Mouse (Mus musculus) testis, adult 2 months (tissue): ENCODE measurements around the gene Olfr112. TPM values are rescaled to one million over a fixed set of nuclear protein-coding genes. Genes with fewer than 3 reads are reported as not detected.
"Not testable (repeated sequence)": the region's sequence is repeated elsewhere in the genome, so short reads cannot be mapped to it uniquely, and the experiment has no call there.

Experiments used
- H3K27ac ChIP-seq: fragments of 200-500 bp; 2 replicates; pipeline ENCODE4 v1.5.1; 2012; ENCODE audit warnings: low read depth, low read length; ENCODE audit not compliant: control insufficient read depth, insufficient read depth
- H3K27me3 ChIP-seq: fragments of 200-500 bp; 2 replicates; pipeline ENCODE4 v1.6.1; 2012; ENCODE audit warnings: mild to moderate bottlenecking, low read length, moderate library complexity; ENCODE audit not compliant: control insufficient read depth, insufficient read depth
- H3K36me3 ChIP-seq: fragments of 200-500 bp; 2 replicates; pipeline ENCODE4 v1.6.1; 2012; ENCODE audit warnings: mild to moderate bottlenecking, low read length; ENCODE audit not compliant: control insufficient read depth, insufficient read depth
- H3K4me1 ChIP-seq: fragments of 200-500 bp; 2 replicates; pipeline ENCODE4 v1.6.1; 2012; ENCODE audit warnings: low read length; ENCODE audit not compliant: control insufficient read depth, insufficient read depth
- H3K4me3 ChIP-seq: fragments of 200-500 bp; 2 replicates; pipeline ENCODE4 v1.5.1; 2012; ENCODE audit warnings: low read depth, mild to moderate bottlenecking, low read length, moderate library complexity, mixed read lengths; ENCODE audit not compliant: control insufficient read depth
- CTCF ChIP-seq: fragments of 200-500 bp; IDR thresholded peaks from 2 replicates; pipeline ENCODE4 v1.5.1; 2012; ENCODE audit warnings: low read depth, mild to moderate bottlenecking, inconsistent platforms, low read length, moderate library complexity; ENCODE audit not compliant: control insufficient read depth, insufficient read depth, insufficient replicate concordance
- POLR2A ChIP-seq: fragments of 200-500 bp; IDR thresholded peaks from 2 replicates; pipeline ENCODE4 v1.6.1; 2012; ENCODE audit warnings: low read depth, mild to moderate bottlenecking, inconsistent platforms, low read length, moderate library complexity; ENCODE audit not compliant: control insufficient read depth
- polyA plus RNA-seq: library from polyadenylated mRNA; depleted of rRNA; stranded (reverse); fragments of >200 nt; gene quantifications from 2 replicates; pipeline ENCODE4 v1.2.3, GENCODE M21; 2012; rRNA removed

Olfr112 gene
- polyA plus RNA-seq, 1 experiment, result 26.9 TPM

DNA sequence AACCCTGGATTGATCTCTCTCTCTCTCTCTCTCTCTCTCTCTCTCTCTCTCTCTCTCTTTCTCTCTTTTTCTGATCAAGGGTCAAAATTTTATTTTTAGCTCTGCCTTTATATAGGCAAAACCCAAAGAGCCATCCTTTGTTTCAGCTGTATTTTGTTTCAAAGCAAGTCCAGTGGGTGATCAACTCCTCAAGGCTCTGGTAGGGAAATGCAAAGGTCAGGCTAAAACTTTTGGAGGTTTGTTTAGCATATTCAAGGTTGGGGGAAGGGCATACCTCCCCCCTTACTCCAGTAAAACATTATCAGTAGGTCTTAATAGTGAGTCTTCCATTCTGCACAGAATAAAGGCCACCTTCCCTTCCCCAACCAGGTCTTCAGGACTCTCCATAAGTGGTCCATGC lies 34.1 kb downstream of the Olfr112 start:
- Histone ChIP-seq H3K27ac (no peak overlapping the region), H3K4me3 (no peak overlapping the region), H3K36me3 (no peaks in the 10 kb centered on the region), H3K4me1 (no peaks in the 10 kb centered on the region), H3K27me3 (no peaks in the 10 kb centered on the region)
- TF ChIP-seq CTCF (no peak), POLR2A (no peak)

DNA sequence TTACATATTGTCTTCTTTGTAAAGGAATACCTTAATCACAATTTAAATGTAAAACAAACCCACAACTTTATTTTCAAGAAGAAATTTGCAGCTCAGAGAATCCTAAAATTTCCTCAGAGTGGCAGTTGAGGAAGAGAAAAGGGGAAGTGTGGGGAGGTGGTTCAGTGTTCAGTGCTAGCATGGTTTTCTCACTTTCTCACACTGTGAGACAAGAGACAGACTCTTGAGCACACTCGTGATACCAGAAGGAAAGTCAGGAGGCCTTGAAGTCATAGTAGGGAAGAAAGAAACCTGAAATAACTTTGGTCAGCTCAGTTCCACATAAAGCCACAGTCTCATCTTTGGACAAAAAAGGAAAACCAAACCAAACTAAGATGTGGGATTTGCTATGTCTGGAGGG lies 43.8 kb downstream of the Olfr112 start:
- not testable (repeated sequence) for H3K4me1 ChIP-seq, H3K27ac ChIP-seq, H3K36me3 ChIP-seq, H3K4me3 ChIP-seq, H3K27me3 ChIP-seq

DNA sequence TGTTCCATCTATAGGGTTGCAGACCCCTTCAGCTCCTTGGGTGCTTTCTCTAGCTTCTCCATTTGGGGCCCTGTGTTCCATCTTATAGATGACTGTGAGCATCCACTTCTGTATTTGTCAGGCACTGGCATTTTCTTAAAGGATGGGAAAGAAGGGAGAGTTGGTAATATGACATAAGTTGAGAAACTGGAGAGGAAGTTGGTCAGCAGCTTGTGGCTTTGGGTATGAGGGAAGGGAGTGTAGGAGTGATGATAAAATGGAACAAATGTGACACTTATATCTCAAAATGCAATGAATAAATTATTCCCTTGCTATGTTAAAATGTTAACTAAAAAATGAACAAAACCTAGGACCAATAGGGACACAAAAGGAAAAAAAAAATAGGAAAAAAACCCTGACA lies 44.6 kb downstream of the Olfr112 start:
- not testable (repeated sequence) for H3K4me3 ChIP-seq

More for the DNA sequence above, 44.6 kb downstream of the Olfr112 start:
- not testable (repeated sequence) for H3K27me3 ChIP-seq, H3K36me3 ChIP-seq, H3K4me1 ChIP-seq, H3K27ac ChIP-seq

Other genes starting within 250 kb of the Olfr112 start
- gene Olfr103, start 229.8 kb downstream of the Olfr112 start, polyA plus RNA-seq, result not detected in 2 replicates
- 0.04 TPM in 1 of 2 replicates, not detected in the other for gene Olfr104-ps, start 209.9 kb downstream of the Olfr112 start, polyA plus RNA-seq
- gene Olfr105-ps, start 190.4 kb downstream of the Olfr112 start, polyA plus RNA-seq, result not detected in 2 replicates
- gene Olfr106-ps, start 179.1 kb downstream of the Olfr112 start, polyA plus RNA-seq, result not detected in 2 replicates
- gene Olfr107, start 170.2 kb downstream of the Olfr112 start, polyA plus RNA-seq, result not detected in 2 replicates
- not detected in 2 replicates for gene Olfr108, start 124.0 kb downstream of the Olfr112 start, polyA plus RNA-seq
- not detected in 2 replicates for gene Olfr109, start 110.5 kb downstream of the Olfr112 start, polyA plus RNA-seq
- gene H2-M2, start 85.9 kb downstream of the Olfr112 start, polyA plus RNA-seq, result not detected in 2 replicates
- gene Olfr110, start 77.0 kb downstream of the Olfr112 start, polyA plus RNA-seq, result not detected in 2 replicates
- not detected in 2 replicates for gene Olfr111, start 61.4 kb downstream of the Olfr112 start, polyA plus RNA-seq
- not detected in 2 replicates for gene Olfr113, start 8.2 kb upstream of the Olfr112 start, polyA plus RNA-seq
- gene Olfr114, start 23.3 kb upstream of the Olfr112 start, polyA plus RNA-seq, result not detected in 2 replicates
- gene Olfr115, start 57.7 kb upstream of the Olfr112 start, polyA plus RNA-seq, result 0.11 TPM in 1 of 2 replicates, not detected in the other
- 0.11 TPM in 1 of 2 replicates, not detected in the other for gene Olfr116, start 57.7 kb upstream of the Olfr112 start, polyA plus RNA-seq
- not detected in 2 replicates for gene Olfr117, start 94.3 kb upstream of the Olfr112 start, polyA plus RNA-seq
- gene Olfr118, start 97.5 kb upstream of the Olfr112 start, polyA plus RNA-seq, result not detected in 2 replicates
- gene Olfr119, start 127.1 kb upstream of the Olfr112 start, polyA plus RNA-seq, result not detected in 2 replicates
- gene Olfr120, start 152.4 kb upstream of the Olfr112 start, polyA plus RNA-seq, result not detected in 2 replicates
- gene Olfr121, start 179.4 kb upstream of the Olfr112 start, polyA plus RNA-seq, result not detected in 2 replicates
- not detected in 2 replicates for gene Olfr122, start 199.2 kb upstream of the Olfr112 start, polyA plus RNA-seq
- 0.15 TPM in 1 of 2 replicates, not detected in the other for gene Olfr123, start 224.1 kb upstream of the Olfr112 start, polyA plus RNA-seq
- gene Olfr124, start 230.4 kb upstream of the Olfr112 start, polyA plus RNA-seq, result not detected in 2 replicates